Mouse (Mus musculus) embryonic facial prominence, embryonic 12.5 days (tissue): ENCODE data around the gene Hhipl2. TPM values are rescaled to one million over a fixed set of nuclear protein-coding genes. Genes with fewer than 3 reads are reported as not detected.

ENCODE experiments used
- polyA plus RNA-seq: library from polyadenylated mRNA; unstranded; fragments of >200 nt; fragmentation: Nextera tagmentation; extraction: Ambion mirVana; gene quantifications from 2 replicates; pipeline ENCODE4 v1.2.1, GENCODE M21; 2016

Gene Hhipl2
- polyA plus RNA-seq, 1 experiment from 2014 or later = 0.18 TPM

Other genes with a start within 250 kb of the Hhipl2 start
- gene Disp1, start 196.7 kb upstream of the Hhipl2 start, polyA plus RNA-seq = 18.6 and 19.1 TPM in 2 replicates
- 71.1 and 71.6 TPM in 2 replicates for gene Aida, start 121.6 kb upstream of the Hhipl2 start, polyA plus RNA-seq
- 42.5 and 43.1 TPM in 2 replicates for gene Brox, start 120.9 kb upstream of the Hhipl2 start, polyA plus RNA-seq
- gene Mia3, start 48.7 kb upstream of the Hhipl2 start, polyA plus RNA-seq = 124 and 128 TPM in 2 replicates
- 24.6 and 25.1 TPM in 2 replicates for gene Taf1a, start 29.2 kb upstream of the Hhipl2 start, polyA plus RNA-seq